ENCODE assay signal across 21 mouse cellular contexts in the genomic region with DNA sequence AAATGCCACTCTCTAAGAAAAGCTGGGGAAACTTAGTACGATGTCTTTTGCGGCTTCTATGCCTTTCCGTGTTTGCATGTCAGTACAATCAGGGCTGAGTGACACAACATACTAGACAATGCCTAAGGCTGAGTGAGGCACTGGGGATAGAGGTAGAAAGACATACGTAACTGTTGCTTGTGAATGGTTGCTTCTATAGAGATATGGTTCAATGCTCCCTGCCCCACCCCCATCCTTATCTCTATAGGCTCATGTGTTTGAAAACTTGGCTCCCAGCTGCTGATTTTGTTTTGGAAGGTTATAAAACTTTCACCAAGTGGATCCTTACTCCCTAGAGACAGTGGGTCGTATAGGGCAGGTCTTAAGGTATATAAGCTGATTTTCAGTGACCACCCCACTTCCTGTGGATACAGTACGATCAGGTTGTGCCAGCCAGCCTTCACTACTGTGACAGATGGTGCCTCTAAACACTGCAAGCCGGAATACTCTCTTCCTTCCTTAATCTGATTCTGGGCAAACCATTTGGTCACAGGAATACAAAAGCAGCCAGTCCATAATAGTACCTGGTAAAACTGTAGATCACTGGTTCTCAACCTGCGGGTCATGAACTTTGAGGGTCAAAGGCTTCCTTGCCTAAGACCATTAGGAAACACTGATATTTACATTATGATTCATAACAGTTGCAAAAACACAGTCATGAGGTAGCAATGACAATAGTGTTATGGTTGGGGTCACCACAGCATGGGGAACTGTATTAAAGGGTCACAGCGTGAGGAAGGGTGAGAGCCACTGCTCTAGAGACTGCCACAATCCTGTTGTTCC.
DNase-seq lines count a peak whose midpoint lies in the region; ATAC-seq and TF ChIP-seq lines count a peak whose summit lies in the region.
"Had no signal": no experiment of that assay in that cellular context is flagged by ENCODE, and none has a peak within 500 bp of the region (broad histone marks: within the 10 kb centered on the region; RNA-seq: fewer than 3 reads in every experiment).

No protein-coding gene starts in this region.

- 60% methylated on average over 9 of the region's 9 CpGs for WGBS in liver, adult 2 months
- 36% methylated on average over 9 of the region's 9 CpGs for WGBS in liver, embryonic 16.5 days (ENCODE audit: insufficient replicate concordance)

- no peak overlapping the region for H3K4me3 ChIP-seq in liver, adult 2 months (ENCODE audit: insufficient read depth, low read depth, low read length)
- H3K4me3 ChIP-seq in liver, embryonic 16.5 days (ENCODE audit: low read depth, low read length) = no peak overlapping the region
- H3K4me3 ChIP-seq: embryonic facial prominence, embryonic 10.5 days; heart, embryonic 15.5 days; hindbrain, embryonic 15.5 days; kidney, embryonic 15.5 days; limb, embryonic 13.5 days; midbrain, embryonic 15.5 days; neural tube, embryonic 12.5 days had no signal

- no peaks in the 10 kb centered on the region for H3K9me3 ChIP-seq in liver, embryonic 16.5 days (replicated peaks; ENCODE audit: control insufficient read depth, low read length)
- H3K9me3 ChIP-seq: embryonic facial prominence, embryonic 10.5 days; heart, embryonic 15.5 days; hindbrain, embryonic 15.5 days; kidney, embryonic 15.5 days; midbrain, embryonic 15.5 days; neural tube, embryonic 12.5 days had no signal

- intact Hi-C loops in heart, postnatal 14 days (cut with DNase I) = no loop called here

- H3K27ac ChIP-seq in liver, adult 2 months (replicated peaks; ENCODE audit: insufficient read depth, low read depth, low read length) = peak overlapping the region; percentile 63
- no peak overlapping the region for H3K27ac ChIP-seq in liver, embryonic 16.5 days (ENCODE audit: low read length)
- H3K27ac ChIP-seq: embryonic facial prominence, embryonic 10.5 days; heart, embryonic 15.5 days; hindbrain, embryonic 15.5 days; kidney, embryonic 15.5 days; limb, embryonic 13.5 days; midbrain, embryonic 15.5 days; neural tube, embryonic 12.5 days had no signal

- no peaks in the 10 kb centered on the region for H3K27me3 ChIP-seq in liver, adult 2 months (ENCODE audit: control insufficient read depth, insufficient read depth, low read length)
- no peaks in the 10 kb centered on the region for H3K27me3 ChIP-seq in liver, embryonic 16.5 days (ENCODE audit: control insufficient read depth, insufficient read depth, low read depth, low read length)
- H3K27me3 ChIP-seq: heart, embryonic 15.5 days; hindbrain, embryonic 15.5 days; kidney, embryonic 15.5 days; limb, embryonic 13.5 days; midbrain, embryonic 15.5 days; neural tube, embryonic 12.5 days had no signal

- H3K36me3 ChIP-seq in liver, adult 2 months (ENCODE audit: control insufficient read depth, insufficient read depth, low read length) = peaks cover 13% of the 10 kb centered on the region
- H3K36me3 ChIP-seq in liver, embryonic 16.5 days (ENCODE audit: control insufficient read depth, insufficient read depth) = peaks cover 16% of the 10 kb centered on the region
- H3K36me3 ChIP-seq: hindbrain, embryonic 15.5 days; midbrain, embryonic 15.5 days had no signal

- peaks cover 13% of the 10 kb centered on the region for H3K4me1 ChIP-seq in liver, adult 2 months (ENCODE audit: control insufficient read depth, insufficient read depth, low read length)
- peaks cover 7% of the 10 kb centered on the region for H3K4me1 ChIP-seq in liver, embryonic 16.5 days (ENCODE audit: control insufficient read depth, low read depth, low read length)
- H3K4me1 ChIP-seq: hindbrain, embryonic 15.5 days; midbrain, embryonic 15.5 days; neural tube, embryonic 12.5 days had no signal

- ATAC-seq in liver, embryonic 16.5 days (ENCODE audit: low read depth) = peak; percentile 66
- ATAC-seq: forebrain, embryonic 16.5 days; midbrain, embryonic 15.5 days had no signal

- H3K9ac ChIP-seq in liver, adult 2 months (ENCODE audit: low read depth, low read length) = no peak overlapping the region
- no peak overlapping the region for H3K9ac ChIP-seq in liver, embryonic 16.5 days (ENCODE audit: low read depth, low read length)
- H3K9ac ChIP-seq: heart, embryonic 15.5 days; hindbrain, embryonic 15.5 days; kidney, embryonic 15.5 days; limb, embryonic 13.5 days; midbrain, embryonic 15.5 days; neural tube, embryonic 12.5 days had no signal

- 0 out of 2 replicates have a peak overlapping the region, but pooled peaks have one; percentile 13 for H3K4me2 ChIP-seq in liver, embryonic 16.5 days (ENCODE audit: low read depth, low read length)
- H3K4me2 ChIP-seq: heart, embryonic 15.5 days; hindbrain, embryonic 15.5 days; kidney, embryonic 15.5 days; limb, embryonic 13.5 days; midbrain, embryonic 15.5 days; neural tube, embryonic 12.5 days had no signal

- DNase-seq in 416B (ENCODE audit: low read depth) = peak; percentile 42
- peak; percentile 68 for DNase-seq in c-Kit-positive CD71-positive TER-119-negative erythroid progenitor cells, embryonic 14.5 days (ENCODE audit: low read depth)
- peak; percentile 88 for DNase-seq in liver, adult 2 months (ENCODE audit: extremely low read depth, low read depth, low spot score)
- DNase-seq in cerebellum, postnatal 25 days = no peak
- DNase-seq in gastrocnemius, postnatal 25 days = no peak
- DNase-seq in heart, postnatal 14 days = no peak
- DNase-seq: adrenal gland, adult 2 months; cerebellum, adult 8-10 months; gastrocnemius, postnatal 36 days; heart, postnatal 4 days; kidney, postnatal 36 days; thymus, postnatal 25 days had no signal

- no peak for TF ChIP-seq POLR2A in liver, adult 2 months (IDR thresholded peaks at IDR 0.05; ENCODE audit: extremely low read depth, insufficient read depth, low read length)

- no peaks in the 10 kb centered on the region for H3K79me2 ChIP-seq in liver, adult 2 months (ENCODE audit: control insufficient read depth, insufficient read depth, low read length)

- no peak for TF ChIP-seq CTCF in liver, adult 2 months (IDR thresholded peaks at IDR 0.05; ENCODE audit: low read depth, low read length)

Comparison
In these comparisons a context has a peak if more than half of its experiments do, and no peak if none do; other contexts are left out.
1. DNase-seq: peak in 416B (single experiment), c-Kit-positive CD71-positive TER-119-negative erythroid progenitor cells, embryonic 14.5 days (single experiment) and liver, adult 2 months (single experiment); none in cerebellum, postnatal 25 days (0 of 2), gastrocnemius, postnatal 25 days (single experiment) and heart, postnatal 14 days (0 of 2).